Mouse (Mus musculus) CH12F3 (cell line): ENCODE data around the gene Man2b1.

Experiments used
- in situ Hi-C: fragments of 300-500 bp; cut with MboI; formaldehyde crosslinking; loops from 2 replicates; pipeline ENCODE4 v1.14.3; 2020; ENCODE audit warnings: low sequenced_read_pairs

The Man2b1 gene

GRCm38 (mm10) chr8:85083108-85083813 is at the start of gene Man2b1:
Man2b1 (plus strand) TSS chr8:85083270.
- in situ Hi-C loops = no loop called here

GRCm38 (mm10) chr8:85033867-85034266 is 49.2 kb upstream of the Man2b1 start:
- in situ Hi-C loops = no loop called here

GRCm38 (mm10) chr8:85034764-85035163 is 48.3 kb upstream of the Man2b1 start:
- in situ Hi-C loops = no loop called here

GRCm38 (mm10) chr8:85035165-85035727 is 47.8 kb upstream of the Man2b1 start:
- in situ Hi-C loops = no loop called here

- in situ Hi-C loops = no loop called here
Measured at GRCm38 (mm10) chr8:85035728-85036310, 47.3 kb upstream of the Man2b1 start.

- in situ Hi-C loops = no loop called here
Measured at GRCm38 (mm10) chr8:85036381-85036717, 46.7 kb upstream of the Man2b1 start.

GRCm38 (mm10) chr8:85036718-85037365 is 46.2 kb upstream of the Man2b1 start, which contains the start of gene Tnpo2:
Tnpo2 (plus strand) TSS chr8:85036915.
- in situ Hi-C loops = no loop called here

- in situ Hi-C loops = no loop called here
Measured at GRCm38 (mm10) chr8:85037366-85037680, 45.7 kb upstream of the Man2b1 start.

- in situ Hi-C loops = no loop called here
Measured at GRCm38 (mm10) chr8:85037681-85038531, 45.2 kb upstream of the Man2b1 start.

- in situ Hi-C loops = no loop called here
Measured at GRCm38 (mm10) chr8:85043619-85044018, 39.5 kb upstream of the Man2b1 start.

- in situ Hi-C loops = no loop called here
Measured at GRCm38 (mm10) chr8:85057367-85057766, 25.7 kb upstream of the Man2b1 start.

GRCm38 (mm10) chr8:85059879-85060616 is 23.0 kb upstream of the Man2b1 start, which contains the start of gene Fbxw9:
Fbxw9 (plus strand) TSS chr8:85060055.
- in situ Hi-C loops = no loop called here

- in situ Hi-C loops = no loop called here
Measured at GRCm38 (mm10) chr8:85062603-85063002, 20.5 kb upstream of the Man2b1 start.

GRCm38 (mm10) chr8:85065213-85065612 is 17.9 kb upstream of the Man2b1 start:
- in situ Hi-C loops = no loop called here

- in situ Hi-C loops = no loop called here
Measured at GRCm38 (mm10) chr8:85067155-85067554, 15.9 kb upstream of the Man2b1 start.

GRCm38 (mm10) chr8:85067982-85068381 is 15.1 kb upstream of the Man2b1 start, which contains the start of gene Gm5741:
Gm5741 (minus strand) TSS chr8:85067982.
- in situ Hi-C loops = no loop called here

GRCm38 (mm10) chr8:85071041-85071440 is 12.0 kb upstream of the Man2b1 start:
- in situ Hi-C loops = no loop called here

GRCm38 (mm10) chr8:85071514-85072281 is 11.4 kb upstream of the Man2b1 start, which contains the start of gene Dhps:
Dhps (plus strand) TSS chr8:85071757.
- in situ Hi-C loops = no loop called here

GRCm38 (mm10) chr8:85072364-85072929 is 10.6 kb upstream of the Man2b1 start:
- in situ Hi-C loops = no loop called here
